Mouse (Mus musculus) hindbrain, embryonic 16.5 days (tissue): ENCODE data around the gene Begain. TPM values are rescaled to one million over a fixed set of nuclear protein-coding genes. Genes with fewer than 3 reads are reported as not detected.

Experiments
- polyA plus RNA-seq: library from polyadenylated mRNA; unstranded; fragments of >200 nt; fragmentation: Nextera tagmentation; extraction: Ambion mirVana; gene quantifications from 2 replicates; pipeline ENCODE4 v1.2.1, GENCODE M21; 2015

Begain gene
- polyA plus RNA-seq, 1 experiment from 2014 or later: 22.4 TPM

Other genes with a start within 250 kb of the Begain start
- 18.2 and 19.6 TPM in 2 replicates for gene Slc25a29, start 232.3 kb downstream of the Begain start, polyA plus RNA-seq
- gene Slc25a47, start 232.2 kb downstream of the Begain start, polyA plus RNA-seq: 6.4 and 7.3 TPM in 2 replicates
- gene Wdr25, start 174.6 kb downstream of the Begain start, polyA plus RNA-seq: 5.0 and 6.0 TPM in 2 replicates
- 108 and 115 TPM in 2 replicates for gene Wars, start 174.0 kb downstream of the Begain start, polyA plus RNA-seq